In genomic region chr17:50415331-50416005, GRCm38 (mm10) we compare ENCODE assay signal across 17 mouse cellular contexts.
DNase-seq lines count a peak whose midpoint lies in the region; ATAC-seq and TF ChIP-seq lines count a peak whose summit lies in the region.
"Had no signal": no experiment of that assay in that cellular context is flagged by ENCODE, and none has a peak within 500 bp of the region (broad histone marks: within the 10 kb centered on the region; RNA-seq: fewer than 3 reads in every experiment).

No protein-coding gene starts in this region.

- peak; percentile 55 to 71; a peak in 2 of 4 replicates for ATAC-seq in hematopoietic stem cell, adult 5-6 weeks (replicated peaks in 1 of 2; ENCODE audit: insufficient read depth in 1 of 2, low FRiP score in 2 of 2, low TSS enrichment in 1 of 2, low read depth in 1 of 2, poor library complexity in 2 of 2, severe bottlenecking in 2 of 2)
- peak; percentile 62 for ATAC-seq in neutrophil, adult 5-6 weeks (ENCODE audit: extremely low read depth, insufficient number of reproducible peaks, low FRiP score, poor library complexity, severe bottlenecking)
- ATAC-seq: forebrain, embryonic 16.5 days; midbrain, embryonic 13.5 days had no signal

- no peak overlapping the region for H3K4me3 ChIP-seq in thymus, adult 2 months (ENCODE audit: control insufficient read depth, insufficient read depth, low read length)
- H3K4me3 ChIP-seq: hindbrain, embryonic 15.5 days; kidney, embryonic 15.5 days; midbrain, embryonic 13.5 days; stomach, embryonic 15.5 days had no signal

- WGBS in thymus, adult 2 months, result 50% methylated on average over 2 of the region's 2 CpGs

- DNase-seq in thymus, adult 2 months, result no peak
- DNase-seq in thymus, adult 18-20 months, result no peak
- DNase-seq in MEL-GATA-1-ER (ENCODE audit: extremely low read depth, low read depth), result peak; percentile 76
- no peak for DNase-seq in kidney, postnatal 36 days
- DNase-seq in MN1 (ENCODE audit: low spot score), result no peak
- DNase-seq in gastrocnemius, postnatal 36 days, result no peak
- DNase-seq: adrenal gland, postnatal 10 days; gastrocnemius, postnatal 25 days; layer of hippocampus, adult 9-11 months; right cerebral cortex, adult 18-20 months had no signal

- peak overlapping the region; percentile 50; the same call in 1 of the 2 replicates for H3K27ac ChIP-seq in thymus, adult 2 months (ENCODE audit: control insufficient read depth, insufficient read depth, low read length)
- H3K27ac ChIP-seq: hindbrain, embryonic 15.5 days; kidney, embryonic 15.5 days; midbrain, embryonic 13.5 days; stomach, embryonic 15.5 days had no signal

- TF ChIP-seq POLR2A in thymus, adult 2 months (IDR thresholded peaks at IDR 0.05; ENCODE audit: control insufficient read depth, extremely low read depth, insufficient read depth, low read length, poor library complexity), result no peak

- TF ChIP-seq CTCF in thymus, adult 2 months (IDR thresholded peaks at IDR 0.05; ENCODE audit: borderline replicate concordance, control insufficient read depth, extremely low read depth, insufficient read depth, low read length, poor library complexity), result no peak

- no peaks in the 10 kb centered on the region for H3K36me3 ChIP-seq in thymus, adult 2 months (ENCODE audit: control insufficient read depth, insufficient read depth, low read length)
- H3K36me3 ChIP-seq: hindbrain, embryonic 15.5 days; kidney, embryonic 15.5 days; midbrain, embryonic 13.5 days; stomach, embryonic 15.5 days had no signal

- no peaks in the 10 kb centered on the region for H3K27me3 ChIP-seq in thymus, adult 2 months (ENCODE audit: control insufficient read depth, insufficient read depth, low read length)
- H3K27me3 ChIP-seq: hindbrain, embryonic 15.5 days; kidney, embryonic 15.5 days; midbrain, embryonic 13.5 days; stomach, embryonic 15.5 days had no signal

- intact Hi-C loops in gastrocnemius, postnatal 36 days (cut with DNase I), result loop anchor here (5.0 kb wide), 2 partner anchors 212 to 377 kb away; no protein-coding TSS in a partner anchor

- peaks cover 3% of the 10 kb centered on the region for H3K4me1 ChIP-seq in thymus, adult 2 months (replicated peaks; ENCODE audit: control insufficient read depth, insufficient read depth, low read length)
- H3K4me1 ChIP-seq: hindbrain, embryonic 15.5 days; kidney, embryonic 15.5 days; midbrain, embryonic 13.5 days; stomach, embryonic 15.5 days had no signal
